Mouse (Mus musculus) olfactory bulb, adult 2 months (tissue): ENCODE data around the gene Peak1.

ENCODE experiments used
- CTCF ChIP-seq: fragments of 200-500 bp; IDR thresholded peaks from 2 replicates; pipeline ENCODE4 v1.5.1; 2012; ENCODE audit warnings: low read depth, mild to moderate bottlenecking, low read length, moderate library complexity; ENCODE audit not compliant: insufficient read depth
- POLR2A ChIP-seq: fragments of 200-500 bp; IDR thresholded peaks from 2 replicates; pipeline ENCODE4 v1.6.1; 2012; ENCODE audit warnings: mild to moderate bottlenecking, low read depth, low read length, moderate library complexity; ENCODE audit not compliant: insufficient read depth

DNA sequence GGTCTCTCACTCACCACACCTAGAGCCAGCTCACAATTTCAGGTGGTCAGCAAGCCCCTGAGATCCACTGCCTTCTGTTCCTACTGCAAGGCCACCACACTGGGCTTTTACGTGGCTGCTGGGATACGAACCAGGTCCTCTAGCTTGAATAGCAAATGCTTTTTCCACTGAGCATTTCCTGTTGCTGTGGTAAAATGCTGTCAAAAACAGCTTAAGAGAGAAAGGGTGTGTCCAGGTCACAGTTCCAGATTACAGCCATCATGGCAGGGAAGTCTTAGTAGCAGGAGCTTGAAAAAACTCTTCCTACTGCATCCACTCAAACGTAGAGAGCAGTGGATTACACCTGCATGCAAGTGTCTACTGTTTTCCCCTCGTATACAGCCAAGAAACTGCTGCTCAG lies 7.0 kb upstream of the Peak1 start:
- no peak for TF ChIP-seq POLR2A
- no peak for TF ChIP-seq CTCF
